Mouse (Mus musculus) heart, postnatal 0 days (tissue): ENCODE results near the gene Cyth1.

Experiments
- CTCF ChIP-seq: IDR thresholded peaks from 2 replicates; pipeline ENCODE4 v1.5.1; 2016; ENCODE audit warnings: antibody characterized with exemption, control low read depth, low read depth
- EP300 ChIP-seq: IDR thresholded peaks from 2 replicates; pipeline ENCODE4 v1.6.1; 2016; ENCODE audit warnings: antibody characterized with exemption, low read depth

DNA sequence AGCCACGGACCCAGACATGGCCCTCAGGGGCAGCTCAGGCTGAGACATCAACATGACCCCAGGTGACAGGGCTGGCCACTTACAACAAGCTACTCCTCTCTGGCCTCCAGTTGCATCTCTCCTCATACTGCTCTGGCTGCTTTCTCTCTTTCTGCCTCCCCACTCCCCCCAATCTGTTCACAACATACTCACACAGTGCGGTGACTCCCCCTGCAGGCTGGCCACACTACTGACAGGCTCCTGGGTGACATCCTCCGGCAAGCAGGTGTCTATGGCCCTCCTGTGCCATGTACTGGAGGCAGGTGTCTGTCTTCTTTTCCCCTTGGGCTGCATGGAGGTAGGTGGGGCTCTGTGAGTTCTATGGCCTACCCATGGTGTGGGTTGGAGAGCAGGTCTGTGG lies 49.6 kb upstream of the Cyth1 start:
- TF ChIP-seq CTCF (no peak), EP300 (no peak)
